Mouse (Mus musculus) CD4-positive, CD25-positive, alpha-beta regulatory T cell (primary cell): ENCODE measurements around the gene Tmem129. TPM values are rescaled to one million over a fixed set of nuclear protein-coding genes. Genes with fewer than 3 reads are reported as not detected.

Source experiments
- polyA plus RNA-seq: library from polyadenylated mRNA; unstranded; fragments of 100-300 nt; shearing (Covaris generic); gene quantifications from one replicate; pipeline ENCODE4 v1.2.1, GENCODE M21; 2017

The Tmem129 gene
- polyA plus RNA-seq, result 34.5 TPM

GRCm38 (mm10) chr5:33657787-33658663 is at the start of gene Tmem129, which contains the start of gene Tacc3:
TSS of gene Tmem129 (minus strand) at chr5:33658416.
TSS of gene Tacc3 (plus strand) at chr5:33658128.

GRCm38 (mm10) chr5:33651921-33652782 is 6.1 kb downstream of the Tmem129 start, which contains the start of gene Slbp:
TSS of gene Slbp (minus strand) at chr5:33652574.

DNA sequence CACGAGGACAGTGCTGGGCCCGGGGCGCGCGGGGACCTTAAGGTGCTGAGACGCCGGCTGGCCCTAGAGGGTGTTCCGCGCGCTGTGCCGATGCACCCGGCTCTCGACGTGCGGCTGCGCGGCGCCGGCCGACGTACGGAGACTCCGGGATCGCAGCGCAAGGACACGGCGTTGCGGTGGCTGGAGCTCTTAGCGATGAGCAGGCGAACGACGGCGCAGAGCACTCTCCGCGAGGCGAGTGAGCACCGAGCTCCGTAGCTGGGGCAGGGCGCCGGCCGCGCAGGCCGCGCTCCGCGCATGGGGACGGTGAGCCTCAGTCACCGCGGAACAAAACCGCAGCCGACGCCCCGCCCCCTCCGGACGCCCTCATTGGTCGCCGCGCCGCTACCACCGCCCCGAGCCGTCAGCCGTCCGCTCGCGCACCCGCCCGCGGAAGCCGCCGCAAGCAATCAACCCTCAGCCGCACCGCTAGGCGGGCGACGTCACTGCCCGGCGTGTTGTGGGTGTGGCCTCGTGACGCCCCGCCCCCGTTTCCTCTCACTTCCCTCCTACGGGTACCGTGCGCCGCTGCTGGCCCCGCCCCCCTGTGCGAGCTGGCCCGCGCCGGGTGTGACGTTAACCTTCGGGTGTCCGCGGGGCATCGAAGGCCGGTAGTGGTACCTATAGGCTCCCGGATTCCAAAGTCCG is 28.8 kb downstream of the Tmem129 start, which contains the start of the genes Fam53a and Gm9903:
Fam53a (minus strand) TSS at position 335 of the 687 bp plus-strand sequence.
Gm9903 (plus strand) TSS at position 625 of the 687 bp plus-strand sequence.

Other genes starting within 250 kb of the Tmem129 start
- not detected for gene Nkx1-1, start 224.4 kb downstream of the Tmem129 start, polyA plus RNA-seq
- 84.9 TPM for gene Fam53a, start 28.8 kb downstream of the Tmem129 start, polyA plus RNA-seq
- gene Gm9903, start 28.5 kb downstream of the Tmem129 start, polyA plus RNA-seq, result 0.60 TPM
- 131 TPM for gene Slbp, start 5.8 kb downstream of the Tmem129 start, polyA plus RNA-seq
- 16.1 TPM for gene Tacc3, start 288 bp downstream of the Tmem129 start, polyA plus RNA-seq
- gene Fgfr3, start 63.3 kb upstream of the Tmem129 start, polyA plus RNA-seq, result 0.26 TPM
- gene Letm1, start 124.4 kb upstream of the Tmem129 start, polyA plus RNA-seq, result 127 TPM
- 22.4 TPM for gene Nsd2, start 162.3 kb upstream of the Tmem129 start, polyA plus RNA-seq